ENCODE assay signal across 23 mouse cellular contexts in the genomic region with DNA sequence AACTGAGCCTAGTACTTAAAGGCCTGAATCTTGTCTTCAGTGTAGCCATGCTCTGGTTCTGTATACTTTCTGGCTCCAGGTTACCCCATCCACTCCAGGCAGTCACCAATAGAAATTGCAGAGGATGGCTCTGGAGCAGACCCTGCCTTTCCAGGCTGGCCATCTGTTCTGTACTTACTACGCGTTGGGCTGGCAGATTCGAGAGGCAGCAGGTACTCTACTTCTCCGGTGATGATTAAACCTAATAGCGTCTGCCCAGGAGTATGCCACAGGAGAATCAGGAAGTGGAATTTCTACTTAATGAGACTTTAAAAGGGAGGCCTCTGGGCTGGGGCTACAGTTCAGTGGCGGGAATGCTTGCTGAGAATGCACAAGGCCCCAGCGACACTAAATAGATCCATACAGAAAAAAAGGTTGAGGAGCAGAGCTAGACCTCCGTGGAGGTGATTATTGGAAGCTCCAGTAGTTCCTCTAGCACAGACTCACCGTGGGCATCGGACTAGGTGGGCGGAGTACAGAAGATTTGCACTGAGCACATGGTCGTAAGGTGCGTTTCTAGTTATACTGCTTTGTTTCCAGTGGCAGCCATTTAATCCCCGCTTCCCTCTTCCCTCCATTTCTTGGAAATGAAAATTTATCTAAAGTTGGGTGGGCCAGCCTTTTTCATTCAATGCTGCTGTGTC.
DNase-seq lines count a peak whose midpoint lies in the region; ATAC-seq and TF ChIP-seq lines count a peak whose summit lies in the region.
"Had no signal": no experiment of that assay in that cellular context is flagged by ENCODE, and none has a peak within 500 bp of the region (broad histone marks: within the 10 kb centered on the region; RNA-seq: fewer than 3 reads in every experiment).

No protein-coding gene starts in this region.

- DNase-seq in embryonic facial prominence, embryonic 10.5 days (ENCODE audit: low spot score): no peak
- DNase-seq in kidney, postnatal 25 days: no peak
- DNase-seq in testis, postnatal 14 days (ENCODE audit: low spot score): no peak
- DNase-seq: adrenal gland, postnatal 14 days; cerebellum, adult 11 months; cerebellum, postnatal 36 days; gastrocnemius, postnatal 14 days; heart, adult 2 months; kidney, adult 9 months; lung, adult 2 months; lung, postnatal 4 days; retina, postnatal 1 day; thymus, postnatal 36 days had no signal

- H3K27me3 ChIP-seq in embryonic facial prominence, embryonic 15.5 days: no peaks in the 10 kb centered on the region
- H3K27me3 ChIP-seq in embryonic facial prominence, embryonic 10.5 days (replicated peaks; ENCODE audit: low read depth, poor library complexity, severe bottlenecking): no peaks in the 10 kb centered on the region
- H3K27me3 ChIP-seq in kidney, embryonic 14.5 days (ENCODE audit: control insufficient read depth, insufficient read depth, low read length): no peaks in the 10 kb centered on the region
- H3K27me3 ChIP-seq in testis, adult 2 months (ENCODE audit: control insufficient read depth, insufficient read depth, low read length): no peaks in the 10 kb centered on the region
- H3K27me3 ChIP-seq: CH12.LX; forebrain, embryonic 13.5 days; heart, embryonic 15.5 days; liver, embryonic 12.5 days had no signal

- no peak overlapping the region for H3K9ac ChIP-seq in embryonic facial prominence, embryonic 15.5 days
- H3K9ac ChIP-seq in kidney, embryonic 14.5 days (ENCODE audit: low read depth, low read length): no peak overlapping the region
- H3K9ac ChIP-seq: forebrain, embryonic 13.5 days; heart, embryonic 15.5 days; liver, embryonic 12.5 days; midbrain, embryonic 12.5 days had no signal

- WGBS in embryonic facial prominence, embryonic 15.5 days: 68% methylated on average over 14 of the region's 14 CpGs
- 84% methylated on average over 14 of the region's 14 CpGs for WGBS in embryonic facial prominence, embryonic 10.5 days
- 71% methylated on average over 14 of the region's 14 CpGs for WGBS in kidney, embryonic 14.5 days

- no peaks in the 10 kb centered on the region for H3K9me3 ChIP-seq in embryonic facial prominence, embryonic 15.5 days (replicated peaks)
- no peaks in the 10 kb centered on the region for H3K9me3 ChIP-seq in embryonic facial prominence, embryonic 10.5 days
- H3K9me3 ChIP-seq in kidney, embryonic 14.5 days (ENCODE audit: control insufficient read depth, low read length): peaks cover 2% of the 10 kb centered on the region; the same call in 1 of the 2 replicates
- H3K9me3 ChIP-seq: forebrain, embryonic 13.5 days; heart, embryonic 15.5 days; liver, embryonic 12.5 days; midbrain, embryonic 12.5 days had no signal

- no peak for ATAC-seq in embryonic facial prominence, embryonic 15.5 days (ENCODE audit: insufficient number of reproducible peaks, low FRiP score, low TSS enrichment, low read depth)
- ATAC-seq in kidney, embryonic 14.5 days (ENCODE audit: low FRiP score, low TSS enrichment): peak; percentile 51; the same call in 1 of the 2 replicates
- no peak for ATAC-seq in CD4-positive, CD25-positive, alpha-beta regulatory T cell, adult 4 months
- ATAC-seq: forebrain, embryonic 13.5 days; liver, embryonic 12.5 days had no signal

- no peak overlapping the region for H3K4me2 ChIP-seq in embryonic facial prominence, embryonic 15.5 days (replicated peaks)
- no peak overlapping the region for H3K4me2 ChIP-seq in kidney, embryonic 14.5 days (replicated peaks; ENCODE audit: low read depth, low read length)
- H3K4me2 ChIP-seq: forebrain, embryonic 13.5 days; heart, embryonic 15.5 days; liver, embryonic 12.5 days; midbrain, embryonic 12.5 days had no signal

- H3K27ac ChIP-seq in embryonic facial prominence, embryonic 15.5 days (replicated peaks): peak overlapping the region; percentile 44; the same call in 1 of the 2 replicates
- H3K27ac ChIP-seq in embryonic facial prominence, embryonic 10.5 days (replicated peaks): no peak overlapping the region
- H3K27ac ChIP-seq in kidney, embryonic 14.5 days (ENCODE audit: low read depth, low read length): no peak overlapping the region
- H3K27ac ChIP-seq in testis, adult 2 months (ENCODE audit: control insufficient read depth, insufficient read depth, low read depth, low read length): 0 out of 2 replicates have a peak overlapping the region, but pooled peaks have one; percentile 21
- H3K27ac ChIP-seq: forebrain, embryonic 13.5 days; heart, adult 2 months; heart, embryonic 15.5 days; liver, embryonic 12.5 days; midbrain, embryonic 12.5 days had no signal

- no peaks in the 10 kb centered on the region for H3K36me3 ChIP-seq in embryonic facial prominence, embryonic 15.5 days
- H3K36me3 ChIP-seq in embryonic facial prominence, embryonic 10.5 days (replicated peaks): no peaks in the 10 kb centered on the region
- no peaks in the 10 kb centered on the region for H3K36me3 ChIP-seq in kidney, embryonic 14.5 days (ENCODE audit: control insufficient read depth, insufficient read depth, low read length)
- no peaks in the 10 kb centered on the region for H3K36me3 ChIP-seq in testis, adult 2 months (ENCODE audit: control insufficient read depth, insufficient read depth, low read length)
- H3K36me3 ChIP-seq: heart, embryonic 15.5 days; liver, embryonic 12.5 days; midbrain, embryonic 12.5 days had no signal

- no peak overlapping the region for H3K4me3 ChIP-seq in embryonic facial prominence, embryonic 15.5 days (replicated peaks)
- H3K4me3 ChIP-seq in embryonic facial prominence, embryonic 10.5 days: no peak overlapping the region
- H3K4me3 ChIP-seq in kidney, embryonic 14.5 days (ENCODE audit: low read length): no peak overlapping the region
- H3K4me3 ChIP-seq in testis, adult 2 months (ENCODE audit: control insufficient read depth, low read depth, low read length): no peak overlapping the region
- H3K4me3 ChIP-seq: erythroblast, embryonic 14.5 days; forebrain, embryonic 13.5 days; heart, adult 2 months; heart, embryonic 15.5 days; liver, embryonic 12.5 days; midbrain, embryonic 12.5 days had no signal

- TF ChIP-seq CTCF in testis, adult 2 months (IDR thresholded peaks at IDR 0.05; ENCODE audit: control insufficient read depth, insufficient read depth, insufficient replicate concordance, low read depth, low read length): no peak

- peaks cover 30% of the 10 kb centered on the region for H3K4me1 ChIP-seq in embryonic facial prominence, embryonic 15.5 days
- H3K4me1 ChIP-seq in embryonic facial prominence, embryonic 10.5 days: peaks cover 27% of the 10 kb centered on the region
- H3K4me1 ChIP-seq in kidney, embryonic 14.5 days (ENCODE audit: control insufficient read depth, insufficient read depth, low read length): peaks cover 5% of the 10 kb centered on the region; the same call in 1 of the 2 replicates
- H3K4me1 ChIP-seq in testis, adult 2 months (ENCODE audit: control insufficient read depth, insufficient read depth, low read length): no peaks in the 10 kb centered on the region
- H3K4me1 ChIP-seq: liver, embryonic 12.5 days had no signal

- no peak for TF ChIP-seq POLR2A in testis, adult 2 months (IDR thresholded peaks at IDR 0.05; ENCODE audit: control insufficient read depth, low read depth, low read length)

Comparison
In these comparisons a context has a peak if more than half of its experiments do, and no peak if none do; other contexts are left out.
1. H3K27ac ChIP-seq: peak in embryonic facial prominence, embryonic 15.5 days (single experiment) and testis, adult 2 months (single experiment); none in embryonic facial prominence, embryonic 10.5 days (single experiment) and kidney, embryonic 14.5 days (single experiment).